Mouse (Mus musculus) brain, embryonic 14.5 days (tissue): Measurements from ENCODE around the gene Fam71f2.

ENCODE experiments used
- CTCF ChIP-seq: fragments of 200-500 bp; IDR thresholded peaks from 2 replicates; pipeline ENCODE4 v1.5.1; 2012; ENCODE audit warnings: inconsistent platforms, mild to moderate bottlenecking, moderate library complexity, borderline replicate concordance; ENCODE audit not compliant: insufficient read depth, insufficient read length; ENCODE audit errors: extremely low read depth
- POLR2A ChIP-seq: fragments of 200-500 bp; IDR thresholded peaks from 2 replicates; pipeline ENCODE4 v1.6.1; 2012; ENCODE audit warnings: mild to moderate bottlenecking, inconsistent platforms, borderline replicate concordance; ENCODE audit not compliant: poor library complexity, insufficient read depth, insufficient read length, severe bottlenecking; ENCODE audit errors: extremely low read depth

DNA sequence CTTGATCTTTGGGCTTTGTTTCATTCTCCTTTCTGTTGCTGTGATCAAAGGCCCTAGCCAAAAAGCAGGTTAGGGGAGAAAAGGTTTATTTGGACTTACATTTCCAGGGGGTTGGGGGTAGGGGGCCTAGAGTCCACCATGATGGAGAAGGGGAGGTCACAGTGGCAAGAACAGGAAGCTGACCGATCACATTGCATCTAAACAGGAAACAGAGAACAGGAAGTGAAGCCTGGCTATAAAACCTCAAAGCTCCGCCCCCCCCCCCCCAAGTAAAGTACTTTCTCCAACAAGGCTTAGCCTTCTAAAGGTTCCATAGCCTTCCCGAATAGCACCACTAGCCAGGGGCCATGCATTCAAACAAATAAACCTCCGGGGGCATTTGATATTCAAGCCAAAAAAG, 43.3 kb downstream of the Fam71f2 start:
- TF ChIP-seq CTCF (no peak), POLR2A (no peak)
